8 mouse cellular contexts compared by ENCODE assay signal in the genomic region with DNA sequence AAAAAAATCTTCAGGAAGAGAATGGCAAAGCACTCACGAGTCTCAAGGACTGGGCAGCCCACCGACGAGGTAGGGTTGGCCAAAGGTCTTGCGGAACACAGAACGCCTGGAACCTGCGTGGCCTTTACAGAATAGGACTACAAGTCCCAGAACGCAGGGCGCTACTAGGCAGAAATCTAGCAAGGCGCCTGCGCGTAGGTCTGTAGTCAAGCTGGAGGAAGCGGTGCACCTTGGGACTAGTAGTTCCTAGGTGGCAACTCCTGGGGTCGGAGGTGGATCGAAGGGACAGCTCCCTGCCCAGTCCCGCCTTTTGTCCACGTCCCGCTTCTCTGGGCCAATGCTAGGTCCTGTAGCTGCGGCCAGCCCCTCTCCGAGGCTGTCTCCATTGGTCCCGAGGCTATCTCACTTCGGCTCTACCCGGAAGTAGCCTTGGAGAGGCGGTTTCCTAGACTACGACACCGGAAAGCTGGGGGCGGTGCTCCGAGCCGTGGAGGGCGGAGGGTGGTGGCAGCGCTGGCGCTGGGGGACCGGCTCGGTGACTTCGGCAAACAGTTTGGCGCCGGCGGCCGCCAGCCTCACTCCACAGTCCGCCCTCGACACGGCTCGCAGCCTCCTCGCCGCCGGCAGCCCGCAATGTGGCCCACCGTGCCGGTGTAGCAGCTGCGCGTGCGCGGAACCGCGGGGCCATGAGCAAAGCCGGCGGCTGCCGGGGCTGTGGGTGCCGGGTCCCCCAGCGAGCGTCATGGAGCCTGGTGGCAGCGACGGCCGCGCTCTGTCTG. TPM values are rescaled to one million over a fixed set of nuclear protein-coding genes. Genes with fewer than 3 reads are reported as not detected.
DNase-seq lines count a peak whose midpoint lies in the region; ATAC-seq and TF ChIP-seq lines count a peak whose summit lies in the region.

A gene (plus strand): TSS at position 491 of the 779 bp plus-strand sequence.

- peak; percentile 95 to 99 for DNase-seq in gastrocnemius, adult 8-10 months (ENCODE audit: low spot score in 2 of 2)
- DNase-seq in hindlimb bud, embryonic 11.5 days (ENCODE audit: extremely low spot score, low read depth, low spot score), result peak; percentile 95
- DNase-seq in left cerebral cortex, adult 8-10 months (ENCODE audit: low spot score in 2 of 2), result peak; percentile 81 to 100
- DNase-seq in right cerebral cortex, postnatal 10 days (ENCODE audit: low spot score in 2 of 2), result peak; percentile 99 to 100
- DNase-seq in urinary bladder, postnatal 25 days (ENCODE audit: low spot score), result peak; percentile 91

- H3K36me3 ChIP-seq in megakaryocyte, embryonic 14.5 days (replicated peaks; ENCODE audit: low read length), result peaks cover 5% of the 10 kb centered on the region

- TF ChIP-seq POLR2A in cortical plate, adult 2 months (IDR thresholded peaks at IDR 0.05; ENCODE audit: extremely low read depth, insufficient read depth, low read length), result peak; percentile 79; the same call in 1 of the 2 replicates

- peaks cover 2% of the 10 kb centered on the region; the same call in 1 of the 2 replicates for H3K4me1 ChIP-seq in cortical plate, adult 2 months (ENCODE audit: control insufficient read depth, insufficient read depth, low read length)
- H3K4me1 ChIP-seq in megakaryocyte, embryonic 14.5 days, result peaks cover 35% of the 10 kb centered on the region

- 0 out of 2 replicates have a peak within 1 kb of the TSS, but pooled peaks have one; percentile 37 for H3K27ac ChIP-seq in cortical plate, adult 2 months (ENCODE audit: insufficient read depth, low read length)

- peaks cover 4% of the 10 kb centered on the region; the same call in 1 of the 2 replicates for H3K9me3 ChIP-seq in megakaryocyte, embryonic 14.5 days

- no peaks in the 10 kb centered on the region for H3K27me3 ChIP-seq in megakaryocyte, embryonic 14.5 days (replicated peaks)

- H3K4me3 ChIP-seq in cortical plate, adult 2 months (ENCODE audit: insufficient read depth, low read length), result peak within 1 kb of the TSS; percentile 48
- H3K4me3 ChIP-seq in megakaryocyte, embryonic 14.5 days (replicated peaks), result peak within 1 kb of the TSS; percentile 94

- TF ChIP-seq CTCF in cortical plate, adult 2 months (IDR thresholded peaks at IDR 0.05; ENCODE audit: extremely low read depth, insufficient read depth, low read length), result no peak

- ATAC-seq in activated CD4-positive, CD25-positive, alpha-beta regulatory T cell, adult 4 months, result peak; percentile 93

RNA-seq across cellular contexts. Expression of the gene that starts here (rescaled TPM):
- polyA plus RNA-seq in activated CD4-positive, CD25-positive, alpha-beta regulatory T cell, adult 4 months (2017; shearing (Covaris generic)), result 1 to 10 TPM; 3.8 to 4.3 TPM
- polyA plus RNA-seq in cortical plate, adult 2 months (2012; rRNA removed), result 14.7 and 15.2 TPM in 2 replicates
- total RNA-seq in gastrocnemius, adult 8-10 months (2022), result 10 to 100 TPM; 17.8 to 25.5 (median 20.7) TPM
- 10 to 100 TPM; 34.2 to 35.5 (median 35.0) TPM for total RNA-seq in left cerebral cortex, adult 8-10 months (2022)
- 0.64 TPM in 1 of 2 replicates, not detected in the other for polyA plus RNA-seq in megakaryocyte, embryonic 14.5 days (2012; ENCODE audit: insufficient read depth, low replicate concordance)

Comparison
In these comparisons a context has a peak if more than half of its experiments do, and no peak if none do; other contexts are left out.
1. Peak in every context shown above with its lines: DNase-seq, ATAC-seq, H3K4me3 ChIP-seq and H3K27ac ChIP-seq.